Mouse (Mus musculus) retina, adult 2 months (tissue): ENCODE results near the gene Zfp691.
A peak's percentile ranks its signal among the peaks of the same experiment; 100 is the strongest.

Source experiments
- DNase-seq: peaks from one replicate; pipeline ENCODE4 v3.0.0-alpha.2; 2012; ENCODE audit warnings: low read depth, low spot score

Zfp691 gene

DNA sequence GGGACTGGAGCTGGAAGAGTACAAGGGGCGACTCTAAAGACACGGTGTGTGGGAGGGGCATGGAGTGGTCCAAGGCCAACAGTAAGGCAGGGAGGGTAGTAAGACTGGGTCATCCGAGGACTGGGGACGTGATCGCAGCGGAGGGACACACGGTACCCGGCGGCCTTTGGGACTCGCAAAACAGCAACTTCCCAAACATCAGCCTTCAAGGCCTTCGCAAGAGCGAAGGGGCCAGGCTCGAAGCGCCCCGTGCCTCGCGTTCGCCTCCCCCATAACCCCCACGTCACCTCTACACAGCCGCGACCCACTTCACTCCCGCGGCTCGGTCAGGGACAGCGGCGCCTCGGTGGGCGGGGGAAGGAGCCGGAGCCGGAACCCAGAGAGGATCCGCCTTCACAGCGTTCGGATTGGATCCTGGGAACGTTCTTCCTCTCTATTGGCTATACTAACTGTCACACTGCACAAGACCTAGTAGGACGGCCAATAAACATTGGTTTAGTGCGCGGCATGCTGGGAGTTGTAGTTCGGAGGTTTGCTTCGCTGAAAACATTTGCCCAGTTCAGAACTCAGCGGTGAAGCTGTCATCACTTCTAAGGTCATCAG, at the start of gene Zfp691:
Gene Zfp691 (minus strand): TSS at position 345 of the 603 bp plus-strand sequence.
- peak; percentile 93 for DNase-seq

DNA sequence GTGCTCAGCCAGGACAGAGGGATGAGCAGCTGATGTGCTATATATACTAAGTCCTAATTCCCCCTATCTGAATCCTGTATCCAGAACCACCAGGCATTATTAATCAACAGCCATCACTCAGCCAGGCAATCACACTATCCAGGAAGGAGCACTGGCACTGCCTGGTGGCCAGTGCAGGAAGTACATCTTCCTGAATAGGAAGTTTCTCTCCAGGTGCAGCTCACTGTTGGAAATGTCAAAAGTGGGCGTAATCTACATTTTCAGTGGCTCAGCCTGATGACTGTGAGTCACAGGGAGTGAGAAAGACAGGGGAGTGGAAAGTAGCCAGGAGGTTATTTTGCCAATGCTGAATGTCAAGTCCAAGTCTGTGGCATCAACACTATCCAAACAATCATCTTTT, 49.7 kb upstream of the Zfp691 start:
- peak; percentile 53 for DNase-seq

DNA sequence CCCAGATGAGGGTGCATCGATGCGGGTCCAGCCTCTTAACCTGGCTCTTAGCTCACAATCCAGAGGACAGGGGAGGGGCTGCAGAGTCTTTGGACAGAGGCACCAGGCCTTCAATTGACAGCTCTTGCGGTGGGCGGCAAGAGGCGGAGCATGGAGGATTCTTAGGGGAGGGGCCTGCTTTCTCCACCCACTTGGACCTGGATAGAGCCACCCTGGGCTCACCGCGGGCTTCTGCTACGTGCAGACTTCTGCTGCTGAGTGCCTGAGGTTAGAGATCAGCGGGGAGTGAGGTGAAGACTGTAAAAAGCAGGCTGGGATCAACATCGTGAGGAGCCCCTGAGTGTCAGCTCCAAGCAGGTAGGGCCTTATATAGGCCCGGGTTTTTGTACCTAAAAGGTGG, 44.2 kb upstream of the Zfp691 start, which contains the start of gene Tmem269:
Gene Tmem269 (minus strand): TSS at position 49 of the 400 bp plus-strand sequence.
- DNase-seq, result no peak

DNA sequence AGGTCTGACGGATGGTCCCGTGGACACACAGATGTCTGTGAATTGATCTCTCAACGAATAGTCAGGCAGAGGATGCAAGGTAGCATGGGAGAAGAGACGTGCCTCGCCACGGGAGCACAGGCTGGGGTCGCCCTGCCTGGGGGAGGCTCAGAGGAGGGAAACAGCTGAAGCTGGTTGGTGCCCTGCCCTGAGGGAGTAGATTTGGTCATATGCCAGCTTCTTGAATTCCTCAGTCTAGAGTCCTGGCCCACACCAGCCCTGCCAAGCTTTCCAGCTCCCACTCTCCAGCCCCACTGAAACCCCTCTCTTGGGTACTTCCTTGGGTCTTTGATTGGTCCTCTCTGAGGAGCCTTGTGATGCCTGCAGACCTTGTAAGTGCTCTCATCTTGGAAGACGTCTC, 42.7 kb upstream of the Zfp691 start:
- DNase-seq, result no peak

DNA sequence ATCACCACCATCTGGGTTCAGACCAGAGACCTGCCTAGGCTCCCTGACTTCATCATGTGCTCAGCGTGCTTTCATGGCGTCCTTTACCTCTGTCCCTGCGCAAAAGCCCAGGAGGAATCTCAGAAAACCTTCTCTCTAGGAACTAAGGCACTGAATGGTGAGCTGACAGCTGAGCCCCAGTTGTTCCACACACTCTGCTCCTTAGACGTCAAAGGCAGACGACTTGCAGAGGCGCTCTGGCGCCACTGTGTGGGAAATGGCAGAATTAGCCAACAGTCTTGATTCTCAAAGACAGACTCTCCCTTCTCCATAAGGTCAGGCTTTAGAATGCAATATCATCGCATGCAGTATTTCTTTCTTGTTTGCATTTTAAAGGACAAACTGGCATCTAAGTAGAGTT, 30.7 kb upstream of the Zfp691 start:
- no peak for DNase-seq

DNA sequence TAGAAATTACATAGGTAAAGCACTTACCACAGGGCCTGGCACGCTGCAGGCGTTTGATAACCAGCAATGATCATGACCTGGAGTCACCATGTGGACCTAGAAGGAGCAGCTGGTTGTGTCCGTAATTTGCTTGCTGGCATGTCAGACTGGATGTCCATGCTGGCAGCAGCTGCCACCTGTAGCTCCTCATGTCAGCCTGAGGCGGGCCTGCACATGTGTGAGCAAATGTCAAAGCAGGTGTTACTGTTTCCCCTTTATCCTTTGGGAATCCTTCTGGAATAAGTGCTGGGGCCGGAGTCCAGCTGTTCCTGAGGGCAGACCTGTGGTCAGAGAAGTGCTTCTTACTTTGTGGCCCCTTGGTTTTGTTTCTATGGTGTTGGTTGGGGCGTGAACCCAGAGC, 24.1 kb upstream of the Zfp691 start:
- DNase-seq, result no peak

DNA sequence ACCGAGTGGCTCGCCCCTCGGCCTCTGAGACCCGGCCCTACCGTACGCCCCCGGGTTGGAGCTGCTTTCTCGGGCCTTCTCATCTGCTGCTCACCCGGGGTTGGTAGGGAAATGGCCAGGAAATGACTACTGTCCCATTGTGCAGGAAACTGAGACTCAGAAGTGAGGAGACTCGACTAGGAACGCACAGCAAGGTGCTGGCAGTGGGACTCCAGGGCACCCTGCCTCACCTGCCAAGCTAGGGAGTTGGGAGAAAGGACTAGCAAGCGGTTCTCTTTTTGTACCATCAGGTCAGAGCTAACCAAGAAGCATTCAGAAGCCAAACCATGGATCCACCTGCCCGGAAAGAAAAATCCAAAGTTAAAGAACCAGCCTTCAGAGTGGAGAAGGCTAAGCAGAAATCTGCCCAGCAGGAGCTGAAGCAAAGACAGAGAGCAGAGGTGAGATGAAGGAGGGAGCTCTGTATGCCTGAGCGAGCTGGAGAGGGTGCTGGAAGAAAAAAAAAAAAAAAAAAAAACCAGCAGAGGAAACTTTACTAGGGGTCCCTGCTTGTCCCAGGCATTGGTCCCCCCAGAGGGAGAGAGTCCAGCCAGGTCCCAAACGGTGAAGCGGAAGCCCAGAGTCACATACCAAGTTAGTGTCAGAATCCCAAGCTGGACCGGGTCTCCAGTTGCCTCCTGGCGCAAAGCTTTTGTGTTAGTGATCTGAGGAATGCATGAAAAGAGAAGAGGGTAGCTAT, 21.8 kb upstream of the Zfp691 start:
- DNase-seq, result no peak

DNA sequence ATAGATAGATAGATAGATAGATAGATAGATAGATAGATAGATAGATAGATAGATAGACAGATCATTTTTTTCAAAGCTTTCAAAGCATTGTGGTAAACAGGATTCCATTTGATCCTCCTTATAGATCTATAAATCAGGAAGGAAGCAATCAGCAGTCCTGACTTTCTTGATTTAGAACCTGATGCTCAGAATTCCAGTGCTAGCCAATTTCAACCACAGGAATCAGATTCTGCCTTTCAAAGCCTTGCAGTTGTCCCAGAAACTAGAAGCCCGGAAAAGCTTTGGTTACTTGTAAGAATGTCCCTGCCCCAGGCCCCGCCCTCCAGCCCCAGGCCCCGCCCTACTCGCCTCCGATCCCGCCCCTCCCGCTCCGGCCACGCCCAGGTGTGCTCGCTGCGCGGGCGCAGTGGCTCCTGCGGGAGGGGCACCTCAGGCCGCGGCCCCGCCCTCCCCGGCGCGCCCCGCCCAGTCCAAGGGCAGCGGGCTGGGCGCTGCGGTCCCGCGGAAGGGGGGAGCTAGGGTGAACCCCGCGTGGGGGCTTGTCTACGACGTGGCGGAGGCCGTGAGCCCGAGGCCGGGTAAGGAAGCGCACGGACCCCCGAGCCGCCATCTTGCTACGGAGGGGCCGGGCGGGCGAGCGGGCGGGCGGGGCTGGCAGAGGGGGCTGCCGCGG, 21.1 kb upstream of the Zfp691 start, which contains the start of gene Svbp:
Gene Svbp (plus strand): TSS at position 398 of the 673 bp plus-strand sequence.
- DNase-seq, result peak; percentile 71

DNA sequence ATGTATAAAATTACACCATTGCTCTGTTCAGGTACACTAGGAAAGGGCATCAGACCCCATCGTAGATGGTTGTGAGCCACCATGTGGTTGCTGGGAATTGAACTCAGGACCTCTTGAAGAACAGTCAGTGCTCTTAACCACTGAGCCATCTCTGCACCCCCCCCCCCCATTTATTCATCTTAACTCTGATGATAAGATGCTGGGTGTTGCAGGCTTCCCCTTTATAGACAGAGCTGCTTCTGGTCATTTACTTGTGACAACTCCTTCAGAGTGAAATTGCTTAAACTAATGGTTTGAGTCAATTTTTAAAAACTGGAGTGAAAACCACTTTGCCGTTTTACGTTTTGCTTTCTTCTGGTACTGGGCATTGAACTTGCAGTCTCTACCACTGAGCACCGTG, 18.8 kb upstream of the Zfp691 start:
- no peak for DNase-seq

DNA sequence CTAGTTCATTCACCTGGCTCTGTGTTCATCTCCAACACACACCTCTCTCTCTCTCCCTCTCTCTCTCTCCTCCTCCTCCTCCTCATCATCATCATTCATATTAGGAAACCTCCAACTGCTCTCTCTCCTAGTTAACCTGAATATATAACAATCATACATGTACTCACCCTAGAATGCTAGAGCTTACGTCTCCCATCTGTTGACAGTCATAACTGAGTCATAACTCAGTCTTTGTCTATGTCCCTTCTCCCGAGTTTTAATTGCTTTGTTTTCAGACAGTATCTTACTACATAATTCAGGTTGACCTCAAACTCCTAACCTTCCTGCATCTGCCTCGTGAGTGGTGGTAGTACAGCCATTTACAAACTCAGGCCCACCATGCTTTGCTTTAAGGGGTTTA, 17.3 kb upstream of the Zfp691 start:
- no peak for DNase-seq

DNA sequence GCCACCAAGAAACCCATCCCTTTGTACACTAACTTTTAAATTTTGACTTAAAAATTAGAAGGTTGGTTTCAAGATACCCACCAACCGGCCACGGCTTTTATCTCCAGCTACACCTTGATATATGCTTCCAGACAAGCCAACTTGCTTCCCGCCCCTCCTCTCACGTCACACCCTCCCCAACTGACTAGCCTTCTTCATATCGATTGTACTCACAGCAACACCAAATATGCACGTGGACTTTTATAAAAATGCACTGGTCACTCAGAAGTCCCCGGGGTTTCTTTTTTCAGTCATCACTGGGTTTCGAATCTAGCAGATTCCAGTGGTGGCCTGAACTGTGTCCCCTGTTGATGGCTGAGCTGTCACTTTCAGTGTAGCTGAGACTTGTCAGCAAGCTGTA, 16.6 kb upstream of the Zfp691 start:
- no peak for DNase-seq

DNA sequence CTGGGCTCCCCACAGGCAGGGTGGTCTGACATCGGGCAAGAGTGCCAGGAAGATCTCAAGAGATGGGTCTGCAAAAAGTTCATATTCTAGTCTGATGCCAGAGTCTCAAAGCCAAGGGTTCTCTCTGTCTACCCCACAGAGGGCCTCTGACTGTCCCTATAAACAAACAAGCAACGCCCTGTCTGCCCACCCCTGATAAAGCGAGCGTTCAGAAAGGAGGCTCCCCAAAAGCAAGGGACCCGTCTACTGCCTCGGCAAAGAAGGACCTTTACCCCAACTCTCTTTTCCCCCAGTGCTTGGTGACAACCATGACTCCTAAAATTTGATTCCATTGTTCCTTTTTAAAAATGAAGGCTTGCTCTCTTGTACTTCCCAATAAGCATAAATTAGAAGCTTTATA, 15.9 kb upstream of the Zfp691 start, which contains the start of gene Ermap:
Gene Ermap (minus strand): TSS at position 148 of the 400 bp plus-strand sequence.
- no peak for DNase-seq

DNA sequence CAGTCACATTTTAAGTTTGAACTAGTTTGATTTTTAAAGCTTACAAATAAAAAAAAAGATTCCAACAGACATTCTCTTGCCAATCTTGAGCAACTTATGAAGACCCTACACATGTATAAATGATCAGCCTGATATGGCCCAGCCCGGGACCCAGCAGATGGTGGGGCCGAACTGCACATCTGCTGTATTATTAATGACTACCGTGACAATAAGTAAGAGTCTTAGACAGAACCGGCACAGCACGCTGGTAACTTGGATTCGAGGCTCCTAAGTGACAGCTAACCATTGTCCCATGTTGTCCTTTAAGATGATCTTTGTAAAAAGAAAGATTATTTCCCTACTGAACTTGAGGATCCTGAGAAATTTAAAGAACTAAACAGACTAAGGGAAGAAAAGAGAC, 15.4 kb upstream of the Zfp691 start:
- no peak for DNase-seq

DNA sequence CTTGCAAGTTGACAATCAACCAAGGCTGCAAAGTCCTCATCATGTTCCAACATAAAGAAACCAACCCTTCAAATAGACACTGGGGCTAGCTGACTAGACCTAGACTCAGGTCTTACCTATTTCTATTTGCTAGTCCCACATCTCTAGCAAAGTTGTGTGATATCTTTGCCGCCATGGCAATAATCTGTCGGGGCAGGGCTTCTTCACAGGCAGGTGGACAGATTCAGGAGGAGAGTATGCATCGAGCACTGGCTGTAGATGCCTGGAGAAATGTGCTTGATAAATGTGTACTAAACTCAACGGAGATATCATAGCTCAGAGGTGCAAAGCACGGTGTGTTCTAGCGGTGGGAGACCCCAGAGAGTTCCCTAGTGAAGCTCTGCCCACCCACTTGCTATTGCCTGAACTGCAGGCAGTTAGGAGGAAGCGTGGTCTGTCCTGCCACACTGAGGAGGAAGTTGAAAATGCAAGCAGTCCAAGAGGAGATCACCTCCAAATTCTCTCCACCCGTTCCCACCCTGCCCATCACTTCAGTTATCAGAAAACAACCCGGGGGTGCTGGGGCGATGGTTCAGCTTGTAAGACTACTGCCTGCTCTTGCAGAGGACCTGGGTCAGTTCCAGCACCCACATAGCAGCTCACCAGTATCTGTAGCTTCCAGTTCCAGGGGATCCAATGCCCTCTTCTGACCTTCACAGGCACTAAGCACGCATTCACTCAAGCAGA, 14.2 kb upstream of the Zfp691 start:
- DNase-seq, result no peak

DNA sequence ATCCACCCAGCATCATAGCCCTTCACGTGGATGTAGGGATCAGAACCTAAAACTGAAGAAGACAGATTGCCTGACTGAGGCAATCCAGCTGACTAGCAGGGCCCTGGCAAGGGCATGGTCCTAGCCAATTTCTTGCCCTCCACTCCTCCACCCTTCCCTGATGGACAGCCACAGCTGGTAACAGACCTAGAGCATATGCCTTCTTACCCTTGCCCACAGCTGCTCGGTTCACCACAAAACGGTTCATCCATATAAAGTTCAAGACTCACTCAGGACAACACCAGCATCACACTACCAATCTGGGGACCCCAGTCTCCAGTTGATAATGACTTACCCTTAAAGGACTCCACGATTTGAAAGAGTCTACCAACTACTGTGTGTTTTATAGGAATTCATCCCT, 11.8 kb upstream of the Zfp691 start:
- DNase-seq, result no peak

DNA sequence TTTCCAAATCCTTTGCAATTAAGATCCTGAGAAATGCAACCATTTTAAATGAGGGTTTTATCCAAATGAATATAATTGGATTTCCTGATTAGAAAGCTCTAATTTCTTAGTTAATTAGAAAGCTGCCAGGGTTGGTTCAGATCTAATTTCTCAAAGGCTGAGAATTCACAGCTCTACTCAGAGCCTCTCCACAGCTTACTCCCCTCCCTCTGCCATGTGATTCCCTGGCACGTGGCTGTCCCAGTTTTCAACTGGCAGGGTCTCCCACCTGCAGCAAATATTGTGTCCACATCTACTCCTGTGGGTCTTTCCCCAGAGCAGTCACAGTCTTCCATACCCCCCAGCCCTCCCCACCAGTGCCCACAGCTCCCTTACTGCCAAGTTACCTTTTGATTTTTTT, 9.5 kb upstream of the Zfp691 start:
- DNase-seq, result no peak

DNA sequence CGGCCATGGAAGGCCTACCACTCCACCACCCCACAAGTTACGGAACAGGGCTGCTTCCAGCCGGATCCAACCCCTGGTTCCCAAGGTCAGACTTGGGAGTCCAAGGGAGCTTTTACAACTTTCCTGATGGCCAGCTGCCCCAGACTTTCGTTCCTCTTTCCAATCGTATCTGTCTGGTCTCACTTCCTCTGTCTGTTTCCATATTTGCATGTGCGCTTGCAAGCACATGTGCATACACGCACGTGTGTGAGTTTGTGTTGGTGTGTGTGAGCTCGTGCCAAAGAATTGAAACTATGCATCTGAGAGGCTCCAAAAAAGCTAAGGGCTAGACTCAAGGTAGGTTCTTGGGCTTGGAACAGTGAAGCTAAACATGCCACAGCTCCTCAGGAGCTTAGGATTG, 7.5 kb upstream of the Zfp691 start:
- no peak for DNase-seq

DNA sequence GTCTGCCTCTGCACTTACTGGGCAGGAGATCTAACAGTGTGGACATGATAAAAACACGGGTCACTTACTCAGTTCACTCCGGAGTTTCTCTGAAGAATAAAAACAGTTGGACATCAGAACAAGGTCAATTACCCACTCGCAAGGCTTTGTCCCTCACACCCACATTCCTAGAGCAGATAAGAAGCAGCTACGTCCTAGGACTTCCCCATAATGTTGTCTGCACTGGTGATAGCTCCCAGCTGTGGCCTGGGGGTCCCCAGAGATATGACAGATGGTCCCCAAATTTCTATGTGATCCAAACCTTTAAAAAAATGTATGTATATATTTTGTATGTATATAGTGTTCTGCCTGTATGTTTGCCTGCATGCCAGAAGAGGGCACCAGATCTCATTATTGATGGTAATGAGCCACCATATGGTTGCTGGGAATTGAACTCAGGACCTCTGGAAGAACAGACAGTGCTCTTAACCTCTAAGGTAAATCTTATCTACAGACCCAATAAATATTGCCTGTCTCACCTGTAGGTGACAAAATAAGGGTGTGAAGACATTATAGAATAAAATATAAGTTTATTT, 6.2 kb upstream of the Zfp691 start:
- DNase-seq, result no peak

DNA sequence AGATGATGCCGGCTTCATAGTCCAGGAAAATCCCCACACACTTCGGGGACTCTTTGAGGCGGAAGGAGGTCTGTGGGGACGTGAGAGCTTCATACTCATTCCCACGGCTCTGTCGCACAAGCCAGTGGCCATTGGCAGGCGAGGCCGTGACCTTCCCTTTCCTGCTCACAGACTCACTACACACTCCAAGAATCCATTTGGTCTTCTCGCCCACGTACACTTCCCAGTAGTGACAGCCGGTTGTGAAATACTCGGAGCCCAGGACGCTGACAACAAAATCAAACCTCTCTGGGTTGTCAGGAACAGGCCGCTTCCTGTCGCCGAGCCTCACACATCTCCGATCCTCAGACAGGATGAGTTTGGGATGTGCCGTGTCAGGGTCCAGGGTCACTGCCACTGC, 4.3 kb upstream of the Zfp691 start:
- no peak for DNase-seq

DNA sequence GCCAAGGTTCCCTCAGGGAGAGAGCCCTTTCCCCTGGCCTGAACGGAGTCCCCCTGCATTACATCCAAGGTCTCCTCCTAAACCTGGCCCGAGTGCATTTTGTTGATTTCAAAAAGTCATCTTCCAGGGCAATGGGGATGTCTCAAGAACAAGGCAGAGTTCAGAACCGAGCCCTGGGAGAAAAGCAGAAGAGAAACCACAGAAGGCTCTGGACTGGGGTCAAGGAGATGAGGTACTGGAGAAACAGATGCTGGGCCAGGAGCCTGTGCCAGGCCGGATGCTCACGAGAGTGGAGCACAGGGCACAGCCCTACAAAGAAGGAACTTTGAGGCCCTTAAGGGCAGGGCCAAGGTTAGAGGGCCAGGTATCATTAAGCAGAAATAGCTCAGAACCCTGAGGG, 3.7 kb upstream of the Zfp691 start:
- DNase-seq, result no peak

DNA sequence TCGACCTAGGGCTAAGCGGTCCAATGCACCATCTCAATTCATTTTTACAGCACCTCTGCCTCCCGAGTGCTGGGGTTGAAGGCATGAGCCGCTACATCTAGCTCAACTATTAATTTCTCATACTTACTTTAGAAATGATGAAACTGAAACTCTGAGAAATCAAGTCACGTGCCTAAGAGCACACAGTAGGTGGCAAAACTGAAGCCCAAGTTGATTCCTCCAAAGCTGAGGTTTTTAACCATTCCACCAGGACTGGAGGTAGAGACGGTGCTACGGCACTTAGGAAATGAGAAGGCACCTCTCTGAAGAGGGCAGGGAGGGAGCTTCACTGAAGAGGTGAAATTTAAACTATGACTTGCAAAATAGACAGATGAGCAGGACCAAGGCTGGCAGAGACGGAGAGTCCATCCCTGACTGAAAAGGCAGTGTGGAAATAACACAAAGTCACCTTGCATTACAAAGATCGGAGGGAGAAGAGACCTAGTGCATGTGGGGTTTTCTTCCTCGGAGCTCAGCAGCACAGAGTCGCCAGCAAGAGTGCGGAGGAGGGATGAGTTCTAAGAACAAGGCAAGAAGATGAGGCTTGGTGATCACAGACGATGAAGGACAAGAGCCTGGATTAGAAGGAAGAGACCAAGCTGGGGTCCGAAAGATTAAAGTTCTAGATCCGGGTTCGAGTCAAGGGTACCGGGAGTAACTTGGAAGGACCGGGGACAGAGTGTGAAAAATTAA, 910 bp downstream of the Zfp691 start:
- DNase-seq, result no peak
